Mouse (Mus musculus) stomach, embryonic 14.5 days (tissue): ENCODE results near the gene Atxn2l. TPM values are rescaled to one million over a fixed set of nuclear protein-coding genes. Genes with fewer than 3 reads are reported as not detected.

Source experiments
- ATAC-seq: fragments of 200-750 bp; cut with Nextera tagmentation; 2 replicates; pipeline ENCODE4 v1.8.0; 2017; ENCODE audit warnings: low read depth, moderate TSS enrichment; ENCODE audit not compliant: insufficient number of reproducible peaks, insufficient read depth, low FRiP score
- H3K27ac ChIP-seq: fragments of 300-500 bp; sonication (generic); 2 replicates; pipeline ENCODE4 v1.5.1; 2014; ENCODE audit warnings: mild to moderate bottlenecking, low read length, moderate library complexity, mixed read lengths
- H3K27me3 ChIP-seq: fragments of 300-500 bp; sonication (generic); 2 replicates; pipeline ENCODE4 v1.6.1; 2014; ENCODE audit warnings: low read length, control low read depth, mixed read lengths; ENCODE audit not compliant: control insufficient read depth, insufficient read depth
- H3K36me3 ChIP-seq: fragments of 300-500 bp; sonication (generic); 2 replicates; pipeline ENCODE4 v1.6.1; 2014; ENCODE audit warnings: mild to moderate bottlenecking, control low read depth, low read length, moderate library complexity, mixed read lengths; ENCODE audit not compliant: control insufficient read depth, insufficient read depth
- H3K4me1 ChIP-seq: fragments of 300-500 bp; sonication (generic); 2 replicates; pipeline ENCODE4 v1.6.1; 2014; ENCODE audit warnings: low read length, control low read depth, mixed read lengths; ENCODE audit not compliant: control insufficient read depth, insufficient read depth
- H3K4me2 ChIP-seq: fragments of 300-500 bp; sonication (generic); replicated peaks from 2 replicates; pipeline ENCODE4 v1.6.1; 2014; ENCODE audit warnings: low read depth, low read length, control low read depth
- H3K4me3 ChIP-seq: fragments of 300-500 bp; sonication (generic); 2 replicates; pipeline ENCODE4 v1.5.1; 2014; ENCODE audit warnings: low read depth, low read length, control low read depth
- H3K9ac ChIP-seq: fragments of 300-500 bp; sonication (generic); replicated peaks from 2 replicates; pipeline ENCODE4 v1.6.1; 2014; ENCODE audit warnings: low read depth, mild to moderate bottlenecking, control low read depth, low read length, moderate library complexity, mixed read lengths
- H3K9me3 ChIP-seq: fragments of 300-500 bp; sonication (generic); 2 replicates; pipeline ENCODE4 v1.6.1; 2016; ENCODE audit warnings: low read depth, low read length, control low read depth; ENCODE audit not compliant: control insufficient read depth
- whole genome bisulfite sequencing: fragments of 180-500 bp; shearing (Covaris S2); extraction: QIAGEN DNeasy Blood & Tissue Kit; methylation state at CpG from one replicate; pipeline ENCODE4 v1.1.7; 2014; 5-methylcytosine and 5-hydroxymethylcytosine counted together
- polyA plus RNA-seq: library from polyadenylated mRNA; unstranded; fragments of >200 nt; fragmentation: Nextera tagmentation; extraction: Ambion mirVana; gene quantifications from 2 replicates; pipeline ENCODE4 v1.2.1, GENCODE M21; 2014

Gene Atxn2l
- 45.6 and 52.1 TPM in 2 replicates for polyA plus RNA-seq

GRCm38 (mm10) chr7:126503273-126503878 lies at the start of gene Atxn2l:
Atxn2l (minus strand) TSS chr7:126503437.
- Histone ChIP-seq H3K4me3 (peak within 1 kb of the TSS; percentile 100), H3K36me3 (peaks cover 29% of the 10 kb centered on the region), H3K4me2 (peak within 1 kb of the TSS; percentile 63), H3K9ac (peak within 1 kb of the TSS; percentile 100), H3K9me3 (no peaks in the 10 kb centered on the region), H3K27me3 (no peaks in the 10 kb centered on the region), H3K4me1 (0 out of 2 replicates have a peak, but pooled peaks cover 5% of the 10 kb centered on the region), H3K27ac (peak within 1 kb of the TSS; percentile 100)
- under 1% methylated on average over 51 of the region's 72 CpGs for WGBS
- peak; percentile 93 for ATAC-seq

GRCm38 (mm10) chr7:126545631-126546030 lies 42.4 kb upstream of the Atxn2l start:
- 89% methylated on average over 2 of the region's 2 CpGs for WGBS

GRCm38 (mm10) chr7:126541661-126542060 lies 38.4 kb upstream of the Atxn2l start:
- ATAC-seq: no peak
- Histone ChIP-seq H3K27ac (no peak overlapping the region), H3K4me3 (no peak overlapping the region), H3K4me2 (no peak overlapping the region), H3K4me1 (no peaks in the 10 kb centered on the region), H3K27me3 (no peaks in the 10 kb centered on the region), H3K36me3 (peaks cover 19% of the 10 kb centered on the region), H3K9me3 (no peaks in the 10 kb centered on the region), H3K9ac (no peak overlapping the region)
- 100% methylated on average over 1 of the region's 1 CpGs for WGBS

More at GRCm38 (mm10) chr7:126545631-126546030, 42.4 kb upstream of the Atxn2l start:
- Histone ChIP-seq H3K27me3 (no peaks in the 10 kb centered on the region), H3K9ac (no peak overlapping the region), H3K36me3 (peaks cover 58% of the 10 kb centered on the region), H3K4me2 (no peak overlapping the region), H3K27ac (no peak overlapping the region), H3K4me3 (no peak overlapping the region), H3K4me1 (no peaks in the 10 kb centered on the region), H3K9me3 (no peaks in the 10 kb centered on the region)
- ATAC-seq: no peak

- H3K27me3 ChIP-seq: no peaks in the 10 kb centered on the region
- no peaks in the 10 kb centered on the region for H3K4me1 ChIP-seq
- WGBS: 75% methylated on average over 5 of the region's 5 CpGs
- ATAC-seq: no peak
- no peak overlapping the region for H3K4me3 ChIP-seq
- H3K27ac ChIP-seq: no peak overlapping the region
- H3K9me3 ChIP-seq: no peaks in the 10 kb centered on the region
- no peaks in the 10 kb centered on the region for H3K36me3 ChIP-seq
- H3K4me2 ChIP-seq: no peak overlapping the region
- H3K9ac ChIP-seq: no peak overlapping the region
Measured at GRCm38 (mm10) chr7:126537820-126538585, 34.8 kb upstream of the Atxn2l start.

GRCm38 (mm10) chr7:126536466-126536865 lies 33.2 kb upstream of the Atxn2l start:
- no peak for ATAC-seq
- no peaks in the 10 kb centered on the region for H3K27me3 ChIP-seq
- H3K9ac ChIP-seq: no peak overlapping the region
- H3K36me3 ChIP-seq: no peaks in the 10 kb centered on the region
- 60% methylated on average over 9 of the region's 9 CpGs for WGBS
- H3K4me2 ChIP-seq: peak overlapping the region; percentile 83
- peak overlapping the region; percentile 41; the same call in 1 of the 2 replicates for H3K4me3 ChIP-seq
- no peaks in the 10 kb centered on the region for H3K4me1 ChIP-seq
- no peak overlapping the region for H3K27ac ChIP-seq
- H3K9me3 ChIP-seq: no peaks in the 10 kb centered on the region

GRCm38 (mm10) chr7:126535766-126536165 lies 32.5 kb upstream of the Atxn2l start:
- WGBS: 1% methylated on average over 28 of the region's 28 CpGs
- no peaks in the 10 kb centered on the region for H3K9me3 ChIP-seq
- H3K4me1 ChIP-seq: no peaks in the 10 kb centered on the region
- peak overlapping the region; percentile 83 for H3K4me2 ChIP-seq
- H3K9ac ChIP-seq: peak overlapping the region; percentile 36
- H3K4me3 ChIP-seq: peak overlapping the region; percentile 41
- H3K36me3 ChIP-seq: no peaks in the 10 kb centered on the region
- peak; percentile 49; the same call in 1 of the 2 replicates for ATAC-seq
- H3K27me3 ChIP-seq: no peaks in the 10 kb centered on the region
- H3K27ac ChIP-seq: no peak overlapping the region

- no peaks in the 10 kb centered on the region for H3K4me1 ChIP-seq
- no peaks in the 10 kb centered on the region for H3K36me3 ChIP-seq
- H3K9ac ChIP-seq: no peak overlapping the region
- no peak overlapping the region for H3K4me2 ChIP-seq
- no peak overlapping the region for H3K27ac ChIP-seq
- no peaks in the 10 kb centered on the region for H3K27me3 ChIP-seq
- WGBS: 70% methylated on average over 1 of the region's 1 CpGs
- no peak overlapping the region for H3K4me3 ChIP-seq
- H3K9me3 ChIP-seq: no peaks in the 10 kb centered on the region
- ATAC-seq: no peak
Measured at GRCm38 (mm10) chr7:126533434-126533833, 30.2 kb upstream of the Atxn2l start.

GRCm38 (mm10) chr7:126528166-126528577 lies 24.9 kb upstream of the Atxn2l start:
- H3K9me3 ChIP-seq: no peaks in the 10 kb centered on the region
- H3K4me1 ChIP-seq: no peaks in the 10 kb centered on the region
- no peak overlapping the region for H3K4me2 ChIP-seq
- no peak overlapping the region for H3K9ac ChIP-seq
- no peak overlapping the region for H3K27ac ChIP-seq
- ATAC-seq: no peak
- H3K27me3 ChIP-seq: no peaks in the 10 kb centered on the region
- WGBS: 0% methylated on average over 1 of the region's 1 CpGs
- no peaks in the 10 kb centered on the region for H3K36me3 ChIP-seq
- H3K4me3 ChIP-seq: no peak overlapping the region
